In genomic region chr2:75818719-75819118, GRCm38 (mm10) we compare ENCODE assay signal across 34 mouse cellular contexts. TPM values are rescaled to one million over a fixed set of nuclear protein-coding genes. Genes with fewer than 3 reads are reported as not detected.
DNase-seq lines count a peak whose midpoint lies in the region; ATAC-seq lines count a peak whose summit lies in the region.
"Had no signal": no experiment of that assay in that cellular context is flagged by ENCODE, and none has a peak within 500 bp of the region (broad histone marks: within the 10 kb centered on the region; RNA-seq: fewer than 3 reads in every experiment).

No protein-coding gene starts in this region.

- H3K9me3 ChIP-seq in heart, embryonic 11.5 days (replicated peaks; ENCODE audit: control insufficient read depth, low read length) = no peaks in the 10 kb centered on the region
- H3K9me3 ChIP-seq in intestine, embryonic 15.5 days = no peaks in the 10 kb centered on the region
- H3K9me3 ChIP-seq in hindbrain, embryonic 16.5 days (ENCODE audit: control insufficient read depth, low read length) = no peaks in the 10 kb centered on the region
- H3K9me3 ChIP-seq: embryonic facial prominence, embryonic 10.5 days; embryonic facial prominence, embryonic 13.5 days; forebrain, embryonic 10.5 days; forebrain, embryonic 13.5 days; G1E; heart, embryonic 12.5 days; heart, embryonic 15.5 days; hindbrain, embryonic 12.5 days; hindbrain, embryonic 15.5 days had no signal

- no peak overlapping the region for H3K9ac ChIP-seq in heart, embryonic 11.5 days (ENCODE audit: low read depth, low read length)
- no peak overlapping the region for H3K9ac ChIP-seq in intestine, embryonic 15.5 days
- no peak overlapping the region for H3K9ac ChIP-seq in hindbrain, embryonic 16.5 days (ENCODE audit: low read depth, low read length)
- H3K9ac ChIP-seq: embryonic facial prominence, embryonic 13.5 days; forebrain, embryonic 13.5 days; heart, embryonic 12.5 days; heart, embryonic 15.5 days; hindbrain, embryonic 12.5 days; hindbrain, embryonic 15.5 days had no signal

- H3K27me3 ChIP-seq in heart, embryonic 11.5 days (ENCODE audit: control insufficient read depth, insufficient read depth, low read length) = no peaks in the 10 kb centered on the region
- no peaks in the 10 kb centered on the region for H3K27me3 ChIP-seq in intestine, embryonic 15.5 days (replicated peaks)
- H3K27me3 ChIP-seq in hindbrain, embryonic 16.5 days (replicated peaks; ENCODE audit: control insufficient read depth, insufficient read depth, low read length) = no peaks in the 10 kb centered on the region
- H3K27me3 ChIP-seq: CH12.LX; embryonic facial prominence, embryonic 13.5 days; forebrain, embryonic 13.5 days; heart, embryonic 12.5 days; heart, embryonic 15.5 days; hindbrain, embryonic 12.5 days; hindbrain, embryonic 15.5 days had no signal

- no peak for ATAC-seq in heart, embryonic 11.5 days (replicated peaks; ENCODE audit: insufficient number of reproducible peaks, low FRiP score, low TSS enrichment)
- ATAC-seq in megakaryocyte, adult 5-6 weeks (ENCODE audit: poor library complexity, severe bottlenecking) = peak; percentile 51
- no peak for ATAC-seq in intestine, embryonic 15.5 days
- ATAC-seq in hindbrain, embryonic 16.5 days = no peak
- ATAC-seq: forebrain, embryonic 13.5 days; forebrain, embryonic 16.5 days; intestine, embryonic 16.5 days; Patski had no signal

- H3K27ac ChIP-seq in heart, embryonic 11.5 days (ENCODE audit: low read depth, low read length) = no peak overlapping the region
- no peak overlapping the region for H3K27ac ChIP-seq in intestine, embryonic 15.5 days
- no peak overlapping the region for H3K27ac ChIP-seq in hindbrain, embryonic 16.5 days (ENCODE audit: low read depth, low read length)
- H3K27ac ChIP-seq: embryonic facial prominence, embryonic 10.5 days; embryonic facial prominence, embryonic 13.5 days; forebrain, embryonic 10.5 days; forebrain, embryonic 13.5 days; heart, adult 2 months; heart, embryonic 15.5 days; hindbrain, embryonic 12.5 days; hindbrain, embryonic 15.5 days had no signal

- H3K4me1 ChIP-seq in heart, embryonic 11.5 days (ENCODE audit: control insufficient read depth, insufficient read depth, low read length) = no peaks in the 10 kb centered on the region
- 0 out of 2 replicates have a peak, but pooled peaks cover 3% of the 10 kb centered on the region for H3K4me1 ChIP-seq in intestine, embryonic 15.5 days (replicated peaks)
- no peaks in the 10 kb centered on the region for H3K4me1 ChIP-seq in hindbrain, embryonic 16.5 days (ENCODE audit: control insufficient read depth, insufficient read depth, low read depth, low read length)
- H3K4me1 ChIP-seq: embryonic facial prominence, embryonic 13.5 days; forebrain, embryonic 13.5 days; heart, embryonic 12.5 days; heart, embryonic 15.5 days; hindbrain, embryonic 12.5 days; hindbrain, embryonic 15.5 days had no signal

- DNase-seq in heart, adult 11 months = peak; percentile 50
- DNase-seq in 416B (ENCODE audit: low read depth) = peak; percentile 80
- DNase-seq in fat pad, adult 2 months (ENCODE audit: extremely low read depth, low read depth, low spot score) = peak; percentile 87
- DNase-seq in cerebellum, adult 18-20 months = no peak
- DNase-seq: adrenal gland, postnatal 10 days; adrenal gland, postnatal 36 days; B cell, adult 2 months; cerebellum, adult 11 months; cerebellum, adult 9-10 months; cerebellum, postnatal 14 days; embryo, embryonic 11 days; gastrocnemius, postnatal 10 days; heart, adult 2 months; heart, postnatal 10 days; heart, postnatal 4 days; kidney, adult 18-20 months had no signal

- no peaks in the 10 kb centered on the region for H3K36me3 ChIP-seq in heart, embryonic 11.5 days (ENCODE audit: control insufficient read depth, insufficient read depth, low read length)
- H3K36me3 ChIP-seq in intestine, embryonic 15.5 days = no peaks in the 10 kb centered on the region
- no peaks in the 10 kb centered on the region for H3K36me3 ChIP-seq in hindbrain, embryonic 16.5 days (ENCODE audit: control insufficient read depth, insufficient read depth, low read length)
- H3K36me3 ChIP-seq: embryonic facial prominence, embryonic 10.5 days; embryonic facial prominence, embryonic 13.5 days; forebrain, embryonic 10.5 days; G1E; heart, embryonic 12.5 days; heart, embryonic 15.5 days; hindbrain, embryonic 12.5 days; hindbrain, embryonic 15.5 days had no signal

- 73% methylated on average over 7 of the region's 7 CpGs for WGBS in heart, embryonic 11.5 days (ENCODE audit: insufficient replicate concordance)
- 70% methylated on average over 7 of the region's 7 CpGs for WGBS in intestine, embryonic 15.5 days
- WGBS in hindbrain, embryonic 16.5 days = 89% methylated on average over 7 of the region's 7 CpGs

- H3K4me2 ChIP-seq in heart, embryonic 11.5 days = no peak overlapping the region
- no peak overlapping the region for H3K4me2 ChIP-seq in intestine, embryonic 15.5 days (replicated peaks)
- no peak overlapping the region for H3K4me2 ChIP-seq in hindbrain, embryonic 16.5 days (ENCODE audit: low read length)
- H3K4me2 ChIP-seq: embryonic facial prominence, embryonic 13.5 days; forebrain, embryonic 13.5 days; heart, embryonic 12.5 days; heart, embryonic 15.5 days; hindbrain, embryonic 12.5 days; hindbrain, embryonic 15.5 days had no signal

- H3K4me3 ChIP-seq in heart, embryonic 11.5 days (ENCODE audit: low read depth, low read length) = no peak overlapping the region
- no peak overlapping the region for H3K4me3 ChIP-seq in intestine, embryonic 15.5 days (replicated peaks)
- H3K4me3 ChIP-seq in hindbrain, embryonic 16.5 days (ENCODE audit: low read length) = no peak overlapping the region
- H3K4me3 ChIP-seq: embryonic facial prominence, embryonic 10.5 days; embryonic facial prominence, embryonic 13.5 days; erythroblast, embryonic 14.5 days; forebrain, embryonic 10.5 days; forebrain, embryonic 13.5 days; heart, adult 2 months; heart, embryonic 12.5 days; heart, embryonic 15.5 days; hindbrain, embryonic 12.5 days; hindbrain, embryonic 15.5 days had no signal

RNA-seq across cellular contexts. Expression of gene Agps, which starts 13.3 kb away (rescaled TPM):
- 29.2 and 41.2 TPM in 2 replicates for polyA plus RNA-seq in heart, embryonic 11.5 days (2014; fragmentation: Nextera tagmentation; extraction: Ambion mirVana)
- 82.9 and 92.0 TPM in 2 replicates for total RNA-seq in megakaryocyte, adult 5-6 weeks (2015)
- total RNA-seq in megakaryocyte, adult 5-6 weeks (2017) = 81.7 and 82.2 TPM in 2 replicates
- 29.3 and 32.9 TPM in 2 replicates for polyA plus RNA-seq in intestine, embryonic 15.5 days (2015; fragmentation: Nextera tagmentation; extraction: Ambion mirVana)
- 21.6 and 27.6 TPM in 2 replicates for polyA plus RNA-seq in hindbrain, embryonic 16.5 days (2015; fragmentation: Nextera tagmentation; extraction: Ambion mirVana)

Comparison
In these comparisons a context has a peak if more than half of its experiments do, and no peak if none do; other contexts are left out.
1. DNase-seq: peak in heart, adult 11 months (single experiment), 416B (single experiment) and fat pad, adult 2 months (single experiment); none in cerebellum, adult 18-20 months (0 of 2).